Mouse (Mus musculus) liver, adult 10 weeks (tissue): ENCODE data around the gene Abcc10. TPM values are rescaled to one million over a fixed set of nuclear protein-coding genes. Genes with fewer than 3 reads are reported as not detected.

ENCODE experiments used
- polyA plus RNA-seq: library from polyadenylated mRNA; stranded (reverse); fragments of 350-450 nt; fragmentation: Illumina TruSeq; extraction: RNeasy Lipid Tissue Mini Kit (QIAGEN cat#74804); gene quantifications from one replicate; pipeline ENCODE4 v1.2.3, GENCODE M21; 2014; ENCODE audit warnings: low read depth, low replicate concordance

Gene Abcc10
- 0.64 TPM for polyA plus RNA-seq

DNA sequence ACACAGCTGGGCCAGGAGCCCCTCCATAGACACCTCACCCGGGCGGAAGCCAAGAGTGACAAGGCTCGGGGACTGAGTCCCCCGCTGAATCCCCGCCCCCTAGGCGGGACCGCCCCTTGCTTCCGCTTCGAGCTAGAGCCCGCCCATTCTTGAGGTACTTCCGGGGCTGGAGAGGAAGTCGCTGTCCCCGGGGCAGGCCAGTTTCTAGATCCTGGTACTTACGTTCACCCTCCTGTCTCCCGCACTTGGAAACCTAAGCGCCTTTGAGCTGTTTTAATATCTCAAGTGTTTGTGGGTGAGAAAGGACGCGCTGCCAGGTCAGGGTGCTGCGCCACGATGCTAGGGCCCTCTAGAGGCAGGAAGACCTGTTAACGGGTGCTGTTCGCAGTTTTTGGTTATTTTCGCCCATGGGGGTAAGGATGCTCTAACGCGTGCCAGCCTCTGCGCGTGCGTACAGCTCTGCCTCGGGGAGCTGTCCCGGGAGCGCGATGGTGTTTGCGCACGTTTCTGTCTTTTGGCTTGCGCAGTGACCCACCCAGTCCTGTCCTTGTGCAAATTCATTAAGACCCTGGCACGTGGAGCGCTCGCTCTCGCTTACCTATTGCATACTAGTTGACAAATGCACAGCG, at the start of gene Abcc10:
TSS of gene Abcc10 (minus strand) at position 447 of the 629 bp plus-strand sequence.

DNA sequence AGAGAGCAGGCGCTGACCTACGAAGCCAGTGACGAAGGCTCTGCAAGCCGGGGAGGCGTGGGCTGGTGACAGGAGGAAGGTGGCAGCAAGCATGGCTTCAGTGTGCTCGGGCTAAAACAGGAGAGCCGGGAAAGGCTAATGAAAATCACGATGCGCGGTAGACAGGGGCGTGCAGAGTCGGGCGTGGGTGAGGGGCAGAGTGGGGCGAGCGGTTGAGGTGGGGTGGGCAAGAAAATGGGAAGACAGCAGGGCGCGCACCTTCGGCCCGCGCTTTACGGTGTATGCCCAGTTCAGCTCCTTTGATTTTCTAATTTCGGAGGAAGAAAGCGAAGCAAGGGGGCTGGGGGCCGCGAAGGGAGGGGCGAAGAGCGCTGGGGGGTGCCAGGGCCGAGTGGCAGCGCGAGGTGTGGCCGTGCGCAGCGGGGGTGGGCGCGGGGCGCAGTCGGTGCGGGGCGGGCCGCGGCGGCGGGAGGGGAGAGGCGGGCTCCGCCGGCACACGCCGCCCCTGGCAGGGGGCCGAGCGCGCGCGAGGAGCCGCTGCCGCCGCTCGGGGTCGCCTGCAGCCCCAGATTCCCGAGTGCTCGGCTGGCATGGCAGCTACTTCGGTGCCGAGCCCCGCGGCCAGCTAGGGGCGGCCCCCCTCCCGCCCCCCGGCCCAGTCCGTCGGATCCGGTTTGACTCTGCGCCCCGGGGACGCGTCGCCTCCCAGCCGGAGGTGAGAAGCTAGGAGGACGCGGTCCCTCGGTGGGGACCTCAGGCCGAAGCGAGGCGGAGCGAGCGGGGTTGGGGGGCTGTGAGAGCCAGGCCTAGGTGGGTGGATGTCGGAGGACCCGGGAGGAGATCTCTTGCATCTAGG, 30.6 kb downstream of the Abcc10 start, which contains the start of gene Dlk2:
TSS of gene Dlk2 (plus strand) at position 58 of the 856 bp plus-strand sequence.

DNA sequence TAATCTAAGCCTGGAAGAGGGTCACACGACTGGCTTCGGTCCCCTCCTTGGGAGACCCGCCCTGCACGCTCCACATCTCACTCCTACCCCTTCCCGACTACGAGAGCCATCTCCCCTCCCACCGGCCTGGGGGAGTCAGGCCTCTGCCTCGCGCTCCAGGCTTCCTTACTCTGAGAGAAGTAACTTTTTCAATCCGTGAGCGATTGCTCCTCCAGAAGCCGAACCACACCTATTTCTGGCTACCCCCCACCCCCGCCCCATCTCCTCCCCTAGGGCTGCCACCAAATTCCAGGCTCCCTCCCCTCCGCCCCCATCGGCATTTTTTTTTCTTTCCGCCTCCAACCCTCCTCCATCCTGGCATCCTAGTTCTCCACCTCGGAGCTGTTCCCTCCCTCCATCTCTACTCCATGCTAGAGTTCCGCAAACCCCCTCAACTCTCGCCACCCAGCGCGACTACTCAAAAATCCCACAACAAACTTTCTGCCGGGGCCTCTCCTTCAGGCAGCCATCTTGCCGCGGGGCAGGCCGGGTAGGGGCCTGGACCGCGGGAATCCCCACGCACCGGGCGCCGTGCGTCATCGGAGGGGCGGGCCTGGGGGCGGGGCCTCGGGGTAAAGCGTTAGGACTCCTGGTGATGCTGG, 45.5 kb downstream of the Abcc10 start, which contains the start of gene Tjap1:
TSS of gene Tjap1 (minus strand) at position 544 of the 641 bp plus-strand sequence.

DNA sequence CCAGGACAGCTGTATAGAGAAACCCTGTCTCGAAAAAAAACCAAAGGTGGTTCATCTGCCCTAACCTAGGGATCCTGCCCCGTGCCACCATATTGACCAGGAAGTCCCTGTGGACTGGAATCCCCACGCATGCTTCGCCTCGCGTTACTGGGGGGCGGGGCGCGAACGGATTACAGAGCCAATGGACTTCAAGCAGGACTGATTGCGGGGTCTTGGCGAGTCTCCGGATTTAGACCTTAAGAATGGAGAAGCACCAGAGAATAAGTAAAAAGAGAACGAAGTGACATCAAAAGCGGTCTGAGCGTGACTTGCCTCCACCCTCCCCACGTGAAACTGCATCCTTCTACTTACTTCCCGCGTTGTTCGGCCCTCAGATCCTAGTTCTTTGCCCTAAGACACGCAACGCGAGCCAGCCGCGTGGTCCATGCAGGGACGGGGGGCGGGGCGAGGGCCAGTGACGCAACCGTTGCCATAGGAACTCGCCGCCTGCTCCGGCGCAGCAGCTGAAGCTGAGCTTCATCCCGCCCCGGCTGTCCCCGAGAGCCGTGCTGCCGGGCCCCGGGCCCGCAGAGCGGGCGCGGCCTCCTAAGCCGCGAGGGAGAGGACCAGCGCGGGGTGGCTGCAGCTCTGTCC, 74.6 kb downstream of the Abcc10 start, which contains the start of gene Lrrc73:
TSS of gene Lrrc73 (plus strand) at position 80 of the 633 bp plus-strand sequence.

Other genes starting within 250 kb of the Abcc10 start
- 19.0 TPM for gene Mrps18a, start 217.4 kb downstream of the Abcc10 start, polyA plus RNA-seq
- gene Rsph9, start 184.1 kb downstream of the Abcc10 start, polyA plus RNA-seq = not detected
- gene Mad2l1bp, start 174.8 kb downstream of the Abcc10 start, polyA plus RNA-seq = 1.6 TPM
- 8.0 TPM for gene Gtpbp2, start 167.3 kb downstream of the Abcc10 start, polyA plus RNA-seq
- gene Polh, start 125.7 kb downstream of the Abcc10 start, polyA plus RNA-seq = 3.5 TPM
- gene Xpo5, start 125.6 kb downstream of the Abcc10 start, polyA plus RNA-seq = 5.1 TPM
- gene Polr1c, start 80.3 kb downstream of the Abcc10 start, polyA plus RNA-seq = 6.4 TPM
- 3.2 TPM for gene Yipf3, start 80.3 kb downstream of the Abcc10 start, polyA plus RNA-seq
- not detected for gene Lrrc73, start 74.8 kb downstream of the Abcc10 start, polyA plus RNA-seq
- gene Tjap1, start 45.3 kb downstream of the Abcc10 start, polyA plus RNA-seq = 0.82 TPM
- not detected for gene Dlk2, start 30.9 kb downstream of the Abcc10 start, polyA plus RNA-seq
- 19.5 TPM for gene Zfp318, start 55.4 kb upstream of the Abcc10 start, polyA plus RNA-seq
- not detected for gene Crip3, start 100.6 kb upstream of the Abcc10 start, polyA plus RNA-seq
- gene Slc22a7, start 110.1 kb upstream of the Abcc10 start, polyA plus RNA-seq = 3.3 TPM
- 0.05 TPM for gene Ttbk1, start 159.3 kb upstream of the Abcc10 start, polyA plus RNA-seq
- gene Dnph1, start 168.4 kb upstream of the Abcc10 start, polyA plus RNA-seq = 3.6 TPM
- gene Cul9, start 218.0 kb upstream of the Abcc10 start, polyA plus RNA-seq = 0.87 TPM
- gene Srf, start 227.8 kb upstream of the Abcc10 start, polyA plus RNA-seq = 0.29 TPM